Mouse (Mus musculus) liver, adult 2 months (tissue): ENCODE measurements around the gene Dlg1.

Experiments used
- CTCF ChIP-seq: fragments of 200-500 bp; IDR thresholded peaks from 2 replicates; pipeline ENCODE4 v1.5.1; 2011; ENCODE audit warnings: low read depth, low read length, control low read depth
- POLR2A ChIP-seq: fragments of 200-500 bp; IDR thresholded peaks from 2 replicates; pipeline ENCODE4 v1.6.1; 2011; ENCODE audit warnings: low read length, control low read depth; ENCODE audit not compliant: insufficient read depth; ENCODE audit errors: extremely low read depth

DNA sequence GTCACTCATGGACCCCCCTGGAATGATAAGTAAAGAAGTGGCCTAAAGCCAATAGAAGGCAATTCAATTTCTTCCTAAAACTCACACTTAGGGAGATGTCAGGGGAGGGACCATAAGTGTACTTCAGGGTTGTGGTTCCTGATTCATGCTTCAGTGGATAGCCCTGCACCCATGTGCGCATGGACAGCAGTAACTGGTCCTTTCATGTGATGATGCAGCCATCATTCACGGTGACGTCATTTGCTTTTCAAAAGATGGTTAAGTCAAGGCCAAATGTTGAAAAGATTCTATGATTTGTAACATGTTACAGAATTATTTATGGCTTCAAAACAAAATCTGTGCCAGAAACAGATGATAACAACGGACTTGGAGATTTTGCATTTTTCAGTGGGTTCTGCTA is 28.9 kb upstream of the Dlg1 start:
- TF ChIP-seq POLR2A (no peak), CTCF (no peak)
